Mouse (Mus musculus): ENCODE measurements at regions not wholly inside any gene's neighbourhood (a gene's known extent, or its start where the extent isn't known, plus 50 kb on each side); places are given as distances from the start of the nearest gene placed in this dataset.

DNA sequence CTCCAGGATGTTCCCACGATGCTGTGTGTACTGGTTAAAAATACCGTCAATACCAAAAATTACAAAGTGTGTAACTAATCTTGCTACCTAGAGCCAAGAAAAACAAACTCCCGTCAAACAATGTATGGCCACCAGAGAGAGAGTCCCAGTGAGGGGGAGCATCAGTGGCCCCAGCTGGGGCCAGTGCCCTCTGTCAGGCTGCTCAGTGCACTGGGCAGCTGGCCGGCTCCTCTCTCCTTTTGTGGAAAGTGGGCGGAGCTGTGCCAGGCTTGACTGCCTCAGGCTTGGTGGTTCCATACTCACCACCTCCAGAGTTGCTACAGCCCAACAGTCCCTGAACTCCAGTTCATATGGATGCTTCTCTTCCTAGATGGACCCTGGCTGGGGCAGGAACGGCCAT is 53.8 kb upstream of the Sept5 start:
- H3K4me1 ChIP-seq (ENCODE audit: control insufficient read depth, insufficient read depth, low read length) = peaks cover 15% of the 10 kb centered on the region
- no peaks in the 10 kb centered on the region for H3K9me3 ChIP-seq (replicated peaks; ENCODE audit: control insufficient read depth, low read length)
- no peak overlapping the region for H3K4me2 ChIP-seq (ENCODE audit: low read depth, low read length)
- no peak overlapping the region for H3K4me3 ChIP-seq (replicated peaks; ENCODE audit: low read length)
- H3K27me3 ChIP-seq (ENCODE audit: control insufficient read depth, insufficient read depth, low read length) = no peaks in the 10 kb centered on the region
- 50% methylated on average over 6 of the region's 6 CpGs for WGBS
- ATAC-seq (ENCODE audit: insufficient read depth, low FRiP score) = no peak
- H3K27ac ChIP-seq (ENCODE audit: low read length) = no peak overlapping the region
- H3K36me3 ChIP-seq (ENCODE audit: control insufficient read depth, insufficient read depth, low read length) = no peaks in the 10 kb centered on the region
- no peak overlapping the region for H3K9ac ChIP-seq (ENCODE audit: low read length)

DNA sequence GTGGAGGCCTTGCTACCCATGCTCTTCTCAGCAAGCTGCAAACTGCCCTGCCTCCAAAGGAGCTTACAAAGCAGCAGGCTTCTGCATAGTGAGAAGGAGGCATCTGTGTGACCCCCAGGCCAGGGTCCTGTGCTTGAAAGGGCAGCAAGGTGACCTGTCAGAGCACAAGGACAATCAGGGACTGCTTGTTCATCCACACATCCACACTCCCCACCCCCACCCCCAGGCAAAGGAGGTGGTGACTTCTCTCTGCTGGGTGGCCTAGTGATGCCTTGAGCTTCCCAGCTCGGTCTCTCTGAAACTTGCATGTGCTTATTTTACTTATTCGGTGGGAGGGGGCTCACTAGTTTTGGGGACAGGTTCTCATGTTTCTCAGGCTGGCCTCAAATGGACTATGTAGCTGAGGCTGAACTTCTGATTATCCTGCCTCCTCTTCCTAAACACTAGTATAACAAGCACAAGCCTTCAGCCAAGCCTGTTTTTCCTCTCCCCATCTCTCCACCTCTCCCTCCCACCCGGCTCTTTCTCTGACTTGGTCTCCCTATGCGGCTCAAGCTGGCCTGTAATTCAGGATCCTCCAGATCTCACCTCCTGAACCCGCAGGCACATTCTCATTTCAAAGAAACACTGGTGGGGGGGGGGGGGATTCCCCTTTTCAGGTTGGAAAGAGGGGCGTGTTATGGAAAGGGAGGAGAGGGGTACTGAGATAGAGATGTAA is 56.4 kb upstream of the Sept5 start:
- no peak for ATAC-seq (ENCODE audit: insufficient read depth, low FRiP score)
- H3K27ac ChIP-seq (ENCODE audit: low read length) = peak overlapping the region; percentile 0
- H3K4me3 ChIP-seq (replicated peaks; ENCODE audit: low read length) = no peak overlapping the region
- H3K4me2 ChIP-seq (ENCODE audit: low read depth, low read length) = no peak overlapping the region
- no peaks in the 10 kb centered on the region for H3K9me3 ChIP-seq (replicated peaks; ENCODE audit: control insufficient read depth, low read length)
- no peaks in the 10 kb centered on the region for H3K36me3 ChIP-seq (ENCODE audit: control insufficient read depth, insufficient read depth, low read length)
- H3K27me3 ChIP-seq (ENCODE audit: control insufficient read depth, insufficient read depth, low read length) = no peaks in the 10 kb centered on the region
- H3K9ac ChIP-seq (ENCODE audit: low read length) = peak overlapping the region; percentile 18; the same call in 1 of the 2 replicates
- peaks cover 15% of the 10 kb centered on the region for H3K4me1 ChIP-seq (ENCODE audit: control insufficient read depth, insufficient read depth, low read length)
- 23% methylated on average over 6 of the region's 6 CpGs for WGBS

DNA sequence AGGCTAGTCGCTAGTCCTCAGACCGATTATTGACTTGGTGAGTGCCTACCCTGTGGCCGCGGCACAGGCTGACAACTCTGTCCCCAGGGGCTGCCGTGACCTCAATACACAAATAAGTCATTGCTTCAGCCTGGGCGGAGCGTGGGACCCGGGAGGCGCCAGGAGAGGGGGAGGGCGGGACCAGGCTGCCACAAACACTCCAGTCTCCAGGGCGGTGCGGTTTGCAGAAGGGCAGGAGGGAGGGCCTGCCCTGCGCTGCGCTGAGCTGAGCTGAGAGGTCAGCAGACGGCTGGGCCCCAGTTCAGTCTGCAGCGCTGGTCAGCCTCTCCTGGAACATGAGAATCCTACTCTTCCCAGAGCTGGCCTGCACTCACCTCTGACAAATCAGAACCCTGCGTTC is 57.2 kb upstream of the Sept5 start:
- Histone ChIP-seq H3K9me3 (replicated peaks; ENCODE audit: control insufficient read depth, low read length) (no peaks in the 10 kb centered on the region), H3K27ac (ENCODE audit: low read length) (peak overlapping the region; percentile 83), H3K4me1 (ENCODE audit: control insufficient read depth, insufficient read depth, low read length) (peaks cover 15% of the 10 kb centered on the region), H3K4me2 (ENCODE audit: low read depth, low read length) (peak overlapping the region; percentile 58), H3K9ac (ENCODE audit: low read length) (peak overlapping the region; percentile 51), H3K36me3 (ENCODE audit: control insufficient read depth, insufficient read depth, low read length) (no peaks in the 10 kb centered on the region), H3K27me3 (ENCODE audit: control insufficient read depth, insufficient read depth, low read length) (no peaks in the 10 kb centered on the region), H3K4me3 (replicated peaks; ENCODE audit: low read length) (peak overlapping the region; percentile 33)
- peak; percentile 95 for ATAC-seq (ENCODE audit: insufficient read depth, low FRiP score)
- WGBS = 1% methylated on average over 17 of the region's 17 CpGs

DNA sequence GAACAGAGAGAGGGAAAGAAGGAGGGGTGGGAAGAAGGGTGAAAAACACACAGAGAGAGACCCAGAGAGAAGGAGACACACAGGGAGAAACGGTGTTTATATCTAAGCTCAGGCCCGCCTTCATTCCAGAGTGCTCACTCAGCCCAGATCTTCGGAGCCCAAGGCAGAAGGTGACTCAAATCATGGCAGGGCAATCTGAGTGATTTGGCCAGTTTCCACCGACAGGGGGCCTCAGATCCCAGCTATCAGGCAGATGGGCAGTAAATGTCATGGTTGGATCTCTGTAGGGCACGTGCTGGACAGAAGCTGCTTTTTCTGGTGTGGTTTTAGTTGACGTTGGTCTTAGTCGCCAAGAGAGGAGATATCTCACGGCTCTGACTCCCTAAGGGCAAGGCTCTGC is 57.6 kb upstream of the Sept5 start:
- Histone ChIP-seq H3K4me1 (ENCODE audit: control insufficient read depth, insufficient read depth, low read length) (peaks cover 15% of the 10 kb centered on the region), H3K4me2 (ENCODE audit: low read depth, low read length) (peak overlapping the region; percentile 58), H3K9me3 (replicated peaks; ENCODE audit: control insufficient read depth, low read length) (no peaks in the 10 kb centered on the region), H3K27ac (ENCODE audit: low read length) (peak overlapping the region; percentile 83), H3K4me3 (replicated peaks; ENCODE audit: low read length) (peak overlapping the region; percentile 33), H3K9ac (ENCODE audit: low read length) (peak overlapping the region; percentile 51), H3K27me3 (ENCODE audit: control insufficient read depth, insufficient read depth, low read length) (no peaks in the 10 kb centered on the region), H3K36me3 (ENCODE audit: control insufficient read depth, insufficient read depth, low read length) (no peaks in the 10 kb centered on the region)
- 7% methylated on average over 8 of the region's 8 CpGs for WGBS
- ATAC-seq (ENCODE audit: insufficient read depth, low FRiP score) = peak; percentile 56; the same call in 1 of the 2 replicates

DNA sequence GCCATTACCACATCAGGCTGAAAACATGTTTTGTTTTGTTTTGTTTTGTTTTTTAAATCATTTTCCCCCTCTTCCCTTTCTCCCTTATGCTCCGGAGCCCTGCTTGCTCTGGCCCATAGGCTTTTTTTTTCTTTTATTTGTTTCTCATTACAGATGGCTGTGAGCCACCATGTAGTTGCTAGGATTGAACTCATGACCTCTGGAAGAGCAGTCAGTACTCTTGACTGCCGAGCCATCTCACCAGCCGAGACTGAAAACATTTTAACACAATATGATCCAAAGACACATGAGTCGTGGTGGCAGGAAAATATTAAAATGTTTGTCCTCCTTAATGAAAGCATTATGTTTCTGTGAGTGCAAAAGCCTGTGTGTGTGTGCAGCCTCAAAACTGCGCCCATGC is 65.8 kb upstream of the Sept5 start:
- Histone ChIP-seq H3K36me3 (ENCODE audit: control insufficient read depth, insufficient read depth, low read length) (no peaks in the 10 kb centered on the region), H3K27ac (ENCODE audit: low read length) (no peak overlapping the region), H3K9me3 (replicated peaks; ENCODE audit: control insufficient read depth, low read length) (no peaks in the 10 kb centered on the region), H3K9ac (ENCODE audit: low read length) (no peak overlapping the region), H3K4me3 (replicated peaks; ENCODE audit: low read length) (no peak overlapping the region), H3K4me2 (ENCODE audit: low read depth, low read length) (no peak overlapping the region), H3K4me1 (ENCODE audit: control insufficient read depth, insufficient read depth, low read length) (no peaks in the 10 kb centered on the region), H3K27me3 (ENCODE audit: control insufficient read depth, insufficient read depth, low read length) (no peaks in the 10 kb centered on the region)
- WGBS = 63% methylated on average over 5 of the region's 5 CpGs
- no peak for ATAC-seq (ENCODE audit: insufficient read depth, low FRiP score)

DNA sequence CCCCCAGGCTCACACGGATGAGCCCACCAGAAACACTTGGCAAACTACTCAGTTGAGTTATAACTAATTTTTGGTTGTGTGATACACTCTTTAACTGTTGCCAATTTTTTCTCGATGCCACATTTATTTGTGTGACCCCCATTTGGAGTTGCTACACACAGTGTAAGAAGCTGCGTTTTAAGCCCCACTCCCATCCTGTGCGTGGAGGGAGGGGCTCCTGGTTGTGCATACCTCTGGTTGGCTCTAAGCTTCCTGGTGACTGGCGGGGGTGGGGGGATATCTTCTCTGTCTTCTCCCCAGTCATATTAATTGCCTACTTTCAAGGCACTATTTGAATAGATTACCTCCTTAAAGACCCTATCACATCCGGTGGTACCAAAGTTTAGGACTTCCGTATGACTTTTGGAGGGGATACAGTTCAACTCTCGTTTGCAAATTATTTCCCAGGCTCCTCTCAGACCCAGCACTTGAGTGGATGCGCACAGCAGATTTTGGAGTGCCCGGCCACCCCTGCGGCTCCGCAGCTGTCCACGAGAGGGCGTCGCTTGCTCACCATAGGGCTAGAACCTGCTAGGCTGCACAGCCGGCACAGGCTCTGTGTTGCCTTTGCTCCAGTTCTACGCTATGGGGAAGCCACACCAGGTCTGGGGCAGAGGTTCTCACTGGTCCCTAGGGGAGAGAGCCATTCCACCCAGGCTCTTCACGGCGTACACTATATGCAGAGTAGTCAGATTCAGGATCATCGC is 66.5 kb upstream of the Sept5 start:
- H3K9ac ChIP-seq (ENCODE audit: low read length) = 0 out of 2 replicates have a peak overlapping the region, but pooled peaks have one; percentile 5
- 13% methylated on average over 20 of the region's 20 CpGs for WGBS
- no peaks in the 10 kb centered on the region for H3K27me3 ChIP-seq (ENCODE audit: control insufficient read depth, insufficient read depth, low read length)
- H3K4me1 ChIP-seq (ENCODE audit: control insufficient read depth, insufficient read depth, low read length) = no peaks in the 10 kb centered on the region
- no peak overlapping the region for H3K27ac ChIP-seq (ENCODE audit: low read length)
- H3K4me3 ChIP-seq (replicated peaks; ENCODE audit: low read length) = no peak overlapping the region
- H3K9me3 ChIP-seq (replicated peaks; ENCODE audit: control insufficient read depth, low read length) = no peaks in the 10 kb centered on the region
- H3K36me3 ChIP-seq (ENCODE audit: control insufficient read depth, insufficient read depth, low read length) = no peaks in the 10 kb centered on the region
- no peak overlapping the region for H3K4me2 ChIP-seq (ENCODE audit: low read depth, low read length)
- peak; percentile 80; the same call in 1 of the 2 replicates for ATAC-seq (ENCODE audit: insufficient read depth, low FRiP score)

DNA sequence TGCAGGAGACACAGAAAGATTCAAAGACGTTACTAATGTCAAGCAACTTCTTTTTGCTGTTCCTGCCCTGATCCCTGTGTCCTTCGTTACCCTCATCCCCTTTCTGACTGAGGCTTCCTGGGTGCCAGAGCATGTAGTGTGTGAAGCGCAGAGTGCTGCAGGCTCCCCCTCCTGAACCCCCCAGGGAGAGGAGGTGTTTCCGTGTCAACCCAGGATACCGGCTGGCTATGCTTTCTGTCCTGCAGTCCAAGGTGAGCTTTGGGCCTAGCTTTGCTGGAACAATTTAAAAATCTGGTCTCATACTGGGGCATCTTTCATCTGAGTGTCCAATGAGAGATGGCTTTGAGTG is 67.0 kb upstream of the Sept5 start:
- Histone ChIP-seq H3K36me3 (ENCODE audit: control insufficient read depth, insufficient read depth, low read length) (no peaks in the 10 kb centered on the region), H3K27me3 (ENCODE audit: control insufficient read depth, insufficient read depth, low read length) (no peaks in the 10 kb centered on the region), H3K9me3 (replicated peaks; ENCODE audit: control insufficient read depth, low read length) (no peaks in the 10 kb centered on the region), H3K9ac (ENCODE audit: low read length) (no peak overlapping the region), H3K4me1 (ENCODE audit: control insufficient read depth, insufficient read depth, low read length) (no peaks in the 10 kb centered on the region), H3K4me2 (ENCODE audit: low read depth, low read length) (no peak overlapping the region), H3K27ac (ENCODE audit: low read length) (no peak overlapping the region), H3K4me3 (replicated peaks; ENCODE audit: low read length) (no peak overlapping the region)
- no peak; the same call in 1 of the 2 replicates for ATAC-seq (ENCODE audit: insufficient read depth, low FRiP score)
- 66% methylated on average over 5 of the region's 5 CpGs for WGBS

DNA sequence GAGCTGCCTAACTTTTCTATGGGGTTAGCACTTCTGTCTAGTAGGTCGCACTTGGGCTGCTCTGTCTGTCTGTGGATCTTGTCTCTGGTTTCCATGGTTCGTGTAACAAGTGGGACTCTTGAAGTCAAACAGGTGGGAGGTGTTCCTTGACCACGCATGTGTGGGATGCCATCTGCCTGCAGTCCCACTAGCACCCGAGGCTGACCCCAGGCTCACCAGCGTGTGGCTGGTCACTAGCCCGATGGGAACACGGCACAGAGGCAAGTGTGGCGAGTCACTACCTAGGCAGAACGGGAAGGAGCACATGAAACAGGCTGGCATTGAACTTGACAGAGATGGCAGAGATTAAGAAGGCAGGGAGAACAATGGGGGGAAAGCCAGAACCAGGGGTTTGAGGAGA is 72.5 kb upstream of the Cldn5 start:
- no peak overlapping the region for H3K27ac ChIP-seq (ENCODE audit: low read length)
- no peak overlapping the region for H3K4me2 ChIP-seq (ENCODE audit: low read depth, low read length)
- 0 out of 2 replicates have a peak, but pooled peaks cover 11% of the 10 kb centered on the region for H3K4me1 ChIP-seq (ENCODE audit: control insufficient read depth, insufficient read depth, low read length)
- WGBS = 56% methylated on average over 9 of the region's 9 CpGs
- no peaks in the 10 kb centered on the region for H3K9me3 ChIP-seq (replicated peaks; ENCODE audit: control insufficient read depth, low read length)
- H3K36me3 ChIP-seq (ENCODE audit: control insufficient read depth, insufficient read depth, low read length) = no peaks in the 10 kb centered on the region
- no peak overlapping the region for H3K4me3 ChIP-seq (replicated peaks; ENCODE audit: low read length)
- ATAC-seq (ENCODE audit: insufficient read depth, low FRiP score) = no peak
- no peaks in the 10 kb centered on the region for H3K27me3 ChIP-seq (ENCODE audit: control insufficient read depth, insufficient read depth, low read length)
- H3K9ac ChIP-seq (ENCODE audit: low read length) = no peak overlapping the region

DNA sequence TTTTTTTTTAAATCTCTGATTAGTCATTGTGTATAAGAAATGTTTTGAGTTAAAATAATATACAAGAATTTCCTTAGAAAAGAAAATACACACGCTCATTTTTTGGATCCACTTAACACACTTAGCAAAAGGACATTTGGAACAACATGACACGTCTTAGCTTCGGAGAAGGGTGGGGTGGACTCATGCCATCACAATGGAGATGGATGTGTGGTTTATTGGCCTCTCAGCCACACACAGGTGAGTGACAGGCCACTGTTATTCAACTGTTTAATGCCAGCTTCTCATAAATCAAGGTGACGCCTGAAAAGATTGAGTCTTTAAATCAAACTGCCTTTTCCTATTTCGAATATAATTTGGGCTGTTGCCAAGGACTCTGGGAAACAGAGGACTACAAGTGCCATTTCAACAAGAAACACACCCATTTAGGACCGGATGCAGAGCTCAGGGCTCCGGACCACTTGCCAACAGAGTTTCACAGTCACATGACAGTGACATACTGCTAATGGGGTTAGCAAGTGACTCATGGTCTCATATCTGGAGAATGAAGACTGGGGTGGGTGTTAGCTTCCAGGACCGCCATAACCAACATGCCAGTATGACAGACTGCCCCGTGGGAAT is 71.5 kb upstream of the Cldn5 start:
- Histone ChIP-seq H3K4me3 (replicated peaks; ENCODE audit: low read length) (no peak overlapping the region), H3K36me3 (ENCODE audit: control insufficient read depth, insufficient read depth, low read length) (no peaks in the 10 kb centered on the region), H3K27me3 (ENCODE audit: control insufficient read depth, insufficient read depth, low read length) (no peaks in the 10 kb centered on the region), H3K4me1 (ENCODE audit: control insufficient read depth, insufficient read depth, low read length) (0 out of 2 replicates have a peak, but pooled peaks cover 11% of the 10 kb centered on the region), H3K27ac (ENCODE audit: low read length) (peak overlapping the region; percentile 40), H3K9me3 (replicated peaks; ENCODE audit: control insufficient read depth, low read length) (no peaks in the 10 kb centered on the region), H3K9ac (ENCODE audit: low read length) (no peak overlapping the region), H3K4me2 (ENCODE audit: low read depth, low read length) (no peak overlapping the region)
- 31% methylated on average over 9 of the region's 9 CpGs for WGBS
- peak; percentile 71 for ATAC-seq (ENCODE audit: insufficient read depth, low FRiP score)

All from stomach, embryonic 16.5 days (tissue).